Mouse (Mus musculus): ENCODE measurements around the gene A730049H05Rik.

The A730049H05Rik gene

GRCm38 (mm10) chr6:92882446-92882845 lies 66.2 kb downstream of the A730049H05Rik start:
- no peak for DNase-seq

GRCm38 (mm10) chr6:92883131-92883900 lies 67.0 kb downstream of the A730049H05Rik start:
- DNase-seq: no peak

- DNase-seq: no peak
These were observed 75.3 kb downstream of the A730049H05Rik start for GRCm38 (mm10) chr6:92891535-92891934.
